Mouse (Mus musculus) testis, adult 2 months (tissue): ENCODE results near the gene Ednrb.

Experiments used
- CTCF ChIP-seq: fragments of 200-500 bp; IDR thresholded peaks from 2 replicates; pipeline ENCODE4 v1.5.1; 2012; ENCODE audit warnings: low read depth, mild to moderate bottlenecking, inconsistent platforms, low read length, moderate library complexity; ENCODE audit not compliant: control insufficient read depth, insufficient read depth, insufficient replicate concordance
- POLR2A ChIP-seq: fragments of 200-500 bp; IDR thresholded peaks from 2 replicates; pipeline ENCODE4 v1.6.1; 2012; ENCODE audit warnings: low read depth, mild to moderate bottlenecking, inconsistent platforms, low read length, moderate library complexity; ENCODE audit not compliant: control insufficient read depth

DNA sequence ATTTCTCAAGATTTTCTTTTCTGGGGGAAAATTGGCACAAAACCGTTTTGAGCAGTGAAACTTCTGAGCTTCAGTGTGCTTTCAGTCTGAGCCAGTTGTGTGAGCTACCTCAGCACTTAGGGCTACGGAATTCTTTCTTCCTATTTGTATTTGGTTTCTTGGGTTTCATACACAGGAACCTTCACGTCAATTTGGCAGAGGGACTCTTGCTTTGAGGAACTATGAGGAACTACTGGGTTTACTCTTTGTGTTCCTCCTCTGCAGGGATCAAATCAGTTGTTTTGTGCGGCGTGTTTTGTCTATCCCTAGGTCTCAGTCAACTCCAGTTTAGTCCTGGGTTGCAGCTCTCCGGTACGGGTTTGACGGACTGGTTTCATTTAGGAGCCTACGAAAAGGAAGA lies 17.9 kb downstream of the Ednrb start:
- TF ChIP-seq CTCF (no peak), POLR2A (no peak)
